Mouse (Mus musculus) hindlimb bud, embryonic 11.5 days (tissue): ENCODE data around the gene Ppp1cc.
"Not testable (repeated sequence)": the region's sequence is repeated elsewhere in the genome, so short reads cannot be mapped to it uniquely, and the experiment has no call there.

Experiments used
- DNase-seq: peaks from one replicate; pipeline ENCODE4 v3.0.0-alpha.2; 2012; ENCODE audit warnings: low read depth, low spot score; ENCODE audit errors: extremely low spot score

Ppp1cc gene

GRCm38 (mm10) chr5:122136508-122137408 lies 21.3 kb upstream of the Ppp1cc start:
- no peak for DNase-seq

GRCm38 (mm10) chr5:122138856-122139255 lies 19.2 kb upstream of the Ppp1cc start:
- no peak for DNase-seq

GRCm38 (mm10) chr5:122139771-122140170 lies 18.3 kb upstream of the Ppp1cc start:
- not testable (repeated sequence) for DNase-seq

- no peak for DNase-seq
These were observed 17.4 kb upstream of the Ppp1cc start, which contains the start of gene Ccdc63 for GRCm38 (mm10) chr5:122140723-122141122. Gene Ccdc63, minus strand, starts transcription at chr5:122140823.

GRCm38 (mm10) chr5:122142230-122142992 lies 15.7 kb upstream of the Ppp1cc start:
- no peak for DNase-seq

GRCm38 (mm10) chr5:122143543-122143942 lies 14.5 kb upstream of the Ppp1cc start:
- no peak for DNase-seq

GRCm38 (mm10) chr5:122144825-122145224 lies 13.3 kb upstream of the Ppp1cc start:
- no peak for DNase-seq

GRCm38 (mm10) chr5:122145381-122146055 lies 12.6 kb upstream of the Ppp1cc start:
- DNase-seq: no peak

- peak; percentile 44 for DNase-seq
These were observed 12.0 kb upstream of the Ppp1cc start for GRCm38 (mm10) chr5:122146056-122146580.

GRCm38 (mm10) chr5:122146609-122147008 lies 11.5 kb upstream of the Ppp1cc start:
- no peak for DNase-seq

- no peak for DNase-seq
These were observed 10.0 kb upstream of the Ppp1cc start for GRCm38 (mm10) chr5:122148107-122148506.

GRCm38 (mm10) chr5:122149259-122149658 lies 8.8 kb upstream of the Ppp1cc start:
- no peak for DNase-seq

- not testable (repeated sequence) for DNase-seq
These were observed 5.6 kb upstream of the Ppp1cc start for GRCm38 (mm10) chr5:122152508-122152907.

- no peak for DNase-seq
These were observed 4.1 kb upstream of the Ppp1cc start for GRCm38 (mm10) chr5:122154006-122154405.

- no peak for DNase-seq
These were observed 3.3 kb upstream of the Ppp1cc start for GRCm38 (mm10) chr5:122154782-122155181.

- DNase-seq: no peak
These were observed 2.5 kb upstream of the Ppp1cc start for GRCm38 (mm10) chr5:122155613-122156012.

GRCm38 (mm10) chr5:122156486-122156885 lies 1.6 kb upstream of the Ppp1cc start:
- DNase-seq: no peak

GRCm38 (mm10) chr5:122158557-122159515 lies 758 bp downstream of the Ppp1cc start:
- DNase-seq: no peak

- no peak for DNase-seq
These were observed 5.1 kb downstream of the Ppp1cc start for GRCm38 (mm10) chr5:122163194-122163593.

- DNase-seq: no peak
These were observed 5.9 kb downstream of the Ppp1cc start for GRCm38 (mm10) chr5:122164011-122164410.
